Comparison of ENCODE assay signal across 27 mouse cellular contexts in genomic region chrX:71230847-71231246, GRCm38 (mm10). TPM values are rescaled to one million over a fixed set of nuclear protein-coding genes. Genes with fewer than 3 reads are reported as not detected.
"Had no signal": no experiment of that assay in that cellular context is flagged by ENCODE, and none has a peak within 500 bp of the region (broad histone marks: within the 10 kb centered on the region; RNA-seq: fewer than 3 reads in every experiment).

No protein-coding gene starts in this region.

- H3K4me1 ChIP-seq: embryonic facial prominence, embryonic 10.5 days; embryonic facial prominence, embryonic 12.5 days; embryonic facial prominence, embryonic 13.5 days; embryonic facial prominence, embryonic 15.5 days; forebrain, embryonic 10.5 days; forebrain, embryonic 12.5 days; forebrain, embryonic 13.5 days; forebrain, embryonic 15.5 days had no signal

- H3K27me3 ChIP-seq: embryonic facial prominence, embryonic 12.5 days; embryonic facial prominence, embryonic 13.5 days; embryonic facial prominence, embryonic 15.5 days; forebrain, embryonic 12.5 days; forebrain, embryonic 13.5 days; forebrain, embryonic 15.5 days had no signal

- ATAC-seq: forebrain, embryonic 13.5 days; forebrain, embryonic 14.5 days; forebrain, embryonic 15.5 days; forebrain, embryonic 16.5 days; forebrain, postnatal 0 days had no signal

- DNase-seq: cerebellum, adult 9-10 months; cerebellum, adult 9-11 months; cerebellum, postnatal 10 days; cerebellum, postnatal 14 days; cerebellum, postnatal 25 days; cerebellum, postnatal 36 days; embryo, embryonic 11 days; forebrain, postnatal 0 days; gastrocnemius, adult 2 months; gastrocnemius, postnatal 10 days; gastrocnemius, postnatal 14 days; gastrocnemius, postnatal 25 days; gastrocnemius, postnatal 36 days; heart, adult 11 months; heart, adult 18-20 months; heart, adult 2 months had no signal

- H3K27ac ChIP-seq: embryonic facial prominence, embryonic 10.5 days; embryonic facial prominence, embryonic 12.5 days; embryonic facial prominence, embryonic 13.5 days; embryonic facial prominence, embryonic 15.5 days; forebrain, embryonic 10.5 days; forebrain, embryonic 12.5 days; forebrain, embryonic 13.5 days; forebrain, embryonic 15.5 days; gastrocnemius, adult 2 months; heart, adult 2 months had no signal

- H3K36me3 ChIP-seq: embryonic facial prominence, embryonic 10.5 days; embryonic facial prominence, embryonic 12.5 days; embryonic facial prominence, embryonic 13.5 days; embryonic facial prominence, embryonic 15.5 days; forebrain, embryonic 10.5 days; forebrain, embryonic 12.5 days; forebrain, embryonic 15.5 days had no signal

- H3K4me3 ChIP-seq: embryonic facial prominence, embryonic 10.5 days; embryonic facial prominence, embryonic 12.5 days; embryonic facial prominence, embryonic 13.5 days; embryonic facial prominence, embryonic 15.5 days; erythroblast, embryonic 14.5 days; forebrain, embryonic 10.5 days; forebrain, embryonic 12.5 days; forebrain, embryonic 13.5 days; forebrain, embryonic 15.5 days; gastrocnemius, adult 2 months; heart, adult 2 months had no signal

- H3K9me3 ChIP-seq: embryonic facial prominence, embryonic 10.5 days; embryonic facial prominence, embryonic 12.5 days; embryonic facial prominence, embryonic 13.5 days; embryonic facial prominence, embryonic 15.5 days; forebrain, embryonic 10.5 days; forebrain, embryonic 12.5 days; forebrain, embryonic 13.5 days; forebrain, embryonic 15.5 days had no signal

- H3K9ac ChIP-seq: embryonic facial prominence, embryonic 12.5 days; embryonic facial prominence, embryonic 13.5 days; embryonic facial prominence, embryonic 15.5 days; forebrain, embryonic 12.5 days; forebrain, embryonic 13.5 days; forebrain, embryonic 15.5 days; forebrain, postnatal 0 days had no signal

RNA-seq across cellular contexts. Expression of gene Mtm1, which starts 20.3 kb away (rescaled TPM):
- polyA plus RNA-seq: erythroblast, embryonic 14.5 days had no signal
